Mouse (Mus musculus): ENCODE measurements around the gene Cabin1.

- TF ChIP-seq GATA1 (IDR thresholded peaks at IDR 0.05; ENCODE audit: borderline replicate concordance, low read length) = no peak
- TF ChIP-seq FLI1 (IDR thresholded peaks at IDR 0.05; ENCODE audit: low read length) = no peak
These were observed 62.9 kb downstream of the Cabin1 start for GRCm38 (mm10) chr10:75701280-75701679.

Measured in megakaryocyte, embryonic 14.5 days (primary cell).